Comparison of ENCODE assay signal across 7 mouse cellular contexts in genomic region chr7:113759212-113759611, GRCm38 (mm10). TPM values are rescaled to one million over a fixed set of nuclear protein-coding genes. Genes with fewer than 3 reads are reported as not detected.
DNase-seq lines count a peak whose midpoint lies in the region; ATAC-seq lines count a peak whose summit lies in the region.

No protein-coding gene starts in this region.

- WGBS in forebrain, embryonic 13.5 days, result 8% methylated on average over 1 of the region's 1 CpGs
- WGBS in intestine, embryonic 15.5 days, result 5% methylated on average over 1 of the region's 1 CpGs

- no peaks in the 10 kb centered on the region for H3K4me1 ChIP-seq in forebrain, embryonic 13.5 days
- H3K4me1 ChIP-seq in intestine, embryonic 15.5 days (replicated peaks), result no peaks in the 10 kb centered on the region

- no peak overlapping the region for H3K9ac ChIP-seq in forebrain, embryonic 13.5 days
- H3K9ac ChIP-seq in intestine, embryonic 15.5 days, result no peak overlapping the region

- DNase-seq in A20 (ENCODE audit: low read depth, low spot score), result peak; percentile 44
- peak; percentile 26 for DNase-seq in c-Kit-positive CD71-negative TER-119-negative erythroid progenitor cells, embryonic 14.5 days (ENCODE audit: low read depth)
- peak; percentile 30 for DNase-seq in left cerebral cortex, postnatal 4 days
- peak; percentile 59 for DNase-seq in naive thymus-derived CD4-positive, alpha-beta T cell, adult 2 months (ENCODE audit: low read depth)

- H3K4me3 ChIP-seq in forebrain, embryonic 13.5 days, result no peak overlapping the region
- H3K4me3 ChIP-seq in intestine, embryonic 15.5 days (replicated peaks), result no peak overlapping the region

- ATAC-seq in CD4-positive, CD25-positive, alpha-beta regulatory T cell, adult 4 months, result peak; percentile 37
- peak; percentile 77 for ATAC-seq in forebrain, embryonic 13.5 days
- peak; percentile 36; the same call in 1 of the 2 replicates for ATAC-seq in intestine, embryonic 15.5 days

- no peaks in the 10 kb centered on the region for H3K36me3 ChIP-seq in forebrain, embryonic 13.5 days (ENCODE audit: poor library complexity, severe bottlenecking)
- H3K36me3 ChIP-seq in intestine, embryonic 15.5 days, result no peaks in the 10 kb centered on the region

- no peak overlapping the region for H3K4me2 ChIP-seq in forebrain, embryonic 13.5 days
- no peak overlapping the region for H3K4me2 ChIP-seq in intestine, embryonic 15.5 days (replicated peaks)

- peaks cover 24% of the 10 kb centered on the region for H3K27me3 ChIP-seq in forebrain, embryonic 13.5 days
- 0 out of 2 replicates have a peak, but pooled peaks cover 3% of the 10 kb centered on the region for H3K27me3 ChIP-seq in intestine, embryonic 15.5 days (replicated peaks)

- intact Hi-C loops in left cerebral cortex, postnatal 4 days (cut with DNase I), result loop anchor here (2.0 to 10.0 kb wide), 2 partner anchors 144 to 258 kb away; no protein-coding TSS in a partner anchor

- H3K27ac ChIP-seq in forebrain, embryonic 13.5 days, result no peak overlapping the region
- H3K27ac ChIP-seq in intestine, embryonic 15.5 days, result no peak overlapping the region

- 0 out of 2 replicates have a peak, but pooled peaks cover 8% of the 10 kb centered on the region for H3K9me3 ChIP-seq in forebrain, embryonic 13.5 days (replicated peaks)
- no peaks in the 10 kb centered on the region for H3K9me3 ChIP-seq in intestine, embryonic 15.5 days

RNA-seq across cellular contexts. Expression of gene Spon1, which starts 6.6 kb away (rescaled TPM):
- 1 to 10 TPM; 1.1 TPM for polyA plus RNA-seq in CD4-positive, CD25-positive, alpha-beta regulatory T cell, adult 4 months (2017; shearing (Covaris generic))
- polyA plus RNA-seq in forebrain, embryonic 13.5 days (2015; fragmentation: Nextera tagmentation; extraction: Ambion mirVana), result 7.1 and 12.8 TPM in 2 replicates
- polyA plus RNA-seq in intestine, embryonic 15.5 days (2015; fragmentation: Nextera tagmentation; extraction: Ambion mirVana), result 11.9 and 12.9 TPM in 2 replicates
- 10 to 100 TPM; 35.7 to 38.3 TPM for total RNA-seq in left cerebral cortex, postnatal 4 days (2021)
